Mouse (Mus musculus): ENCODE data around the gene Cdh22. TPM values are rescaled to one million over a fixed set of nuclear protein-coding genes. Genes with fewer than 3 reads are reported as not detected.
A peak's percentile ranks its signal among the peaks of the same experiment; 100 is the strongest.

Cdh22 gene
- polyA plus RNA-seq, 1 experiment from 2014 or later, result 9.0 TPM

DNA sequence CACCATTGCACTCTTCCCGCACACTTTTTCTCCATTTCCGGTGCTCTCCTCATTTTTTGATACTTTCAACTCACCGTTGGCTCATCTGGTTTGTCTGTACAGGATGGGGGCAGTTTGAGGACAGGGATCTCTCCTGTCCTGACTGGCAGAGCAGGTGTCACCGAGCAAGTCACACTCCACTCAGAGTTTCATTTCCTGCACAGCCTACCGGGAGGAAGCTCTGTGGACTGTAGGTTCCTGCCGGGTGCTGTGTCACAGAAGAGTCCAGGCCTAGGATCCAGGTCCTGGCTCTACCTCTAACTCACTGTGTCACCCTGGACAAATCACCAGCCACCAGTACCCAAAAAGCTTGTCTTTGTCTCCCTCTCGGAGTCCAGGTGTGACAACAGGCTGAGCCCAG is 7.1 kb upstream of the Cdh22 start:
- no peak overlapping the region for H3K27ac ChIP-seq (ENCODE audit: low read depth, low read length)
- peaks cover 16% of the 10 kb centered on the region for H3K4me1 ChIP-seq (ENCODE audit: control insufficient read depth, insufficient read depth, low read length)
- no peak overlapping the region for H3K9ac ChIP-seq (replicated peaks; ENCODE audit: low read depth, low read length)
- no peak overlapping the region for H3K4me3 ChIP-seq (ENCODE audit: low read depth, low read length)
- peaks cover 26% of the 10 kb centered on the region for H3K27me3 ChIP-seq (ENCODE audit: control insufficient read depth, insufficient read depth, low read length)
- ATAC-seq (ENCODE audit: low read depth), result no peak
- no peaks in the 10 kb centered on the region for H3K9me3 ChIP-seq (ENCODE audit: control insufficient read depth, low read length)
- no peaks in the 10 kb centered on the region for H3K36me3 ChIP-seq (ENCODE audit: control insufficient read depth, insufficient read depth, low read length)
- H3K4me2 ChIP-seq (ENCODE audit: low read depth, low read length), result no peak overlapping the region
- 65% methylated on average over 7 of the region's 7 CpGs for WGBS

DNA sequence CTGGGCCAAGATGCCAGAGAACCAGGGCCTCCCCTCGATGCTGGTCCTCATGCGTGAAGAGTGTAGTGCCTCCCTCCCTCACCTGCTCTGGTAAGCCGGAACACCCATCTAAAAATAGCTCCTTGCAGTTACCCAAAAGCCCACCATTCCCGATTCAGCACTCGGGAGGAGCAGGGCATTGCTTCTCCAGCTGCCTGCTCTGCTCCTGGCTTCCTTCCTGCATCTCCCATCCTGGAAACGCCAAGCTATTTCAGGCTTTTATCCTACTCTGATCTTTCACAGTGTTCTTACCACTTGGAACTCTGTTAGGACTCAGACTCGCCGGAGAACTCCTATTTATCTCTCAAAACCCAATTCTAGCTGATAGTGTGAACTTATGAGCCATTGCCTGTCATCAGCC is 5.7 kb upstream of the Cdh22 start:
- Histone ChIP-seq H3K9ac (replicated peaks; ENCODE audit: low read depth, low read length) (no peak overlapping the region), H3K4me2 (ENCODE audit: low read depth, low read length) (no peak overlapping the region), H3K36me3 (ENCODE audit: control insufficient read depth, insufficient read depth, low read length) (no peaks in the 10 kb centered on the region), H3K27me3 (ENCODE audit: control insufficient read depth, insufficient read depth, low read length) (peaks cover 32% of the 10 kb centered on the region), H3K27ac (ENCODE audit: low read depth, low read length) (no peak overlapping the region), H3K4me1 (ENCODE audit: control insufficient read depth, insufficient read depth, low read length) (peaks cover 14% of the 10 kb centered on the region), H3K4me3 (ENCODE audit: low read depth, low read length) (no peak overlapping the region), H3K9me3 (ENCODE audit: control insufficient read depth, low read length) (no peaks in the 10 kb centered on the region)
- no peak for ATAC-seq (ENCODE audit: low read depth)
- WGBS, result 35% methylated on average over 8 of the region's 8 CpGs

DNA sequence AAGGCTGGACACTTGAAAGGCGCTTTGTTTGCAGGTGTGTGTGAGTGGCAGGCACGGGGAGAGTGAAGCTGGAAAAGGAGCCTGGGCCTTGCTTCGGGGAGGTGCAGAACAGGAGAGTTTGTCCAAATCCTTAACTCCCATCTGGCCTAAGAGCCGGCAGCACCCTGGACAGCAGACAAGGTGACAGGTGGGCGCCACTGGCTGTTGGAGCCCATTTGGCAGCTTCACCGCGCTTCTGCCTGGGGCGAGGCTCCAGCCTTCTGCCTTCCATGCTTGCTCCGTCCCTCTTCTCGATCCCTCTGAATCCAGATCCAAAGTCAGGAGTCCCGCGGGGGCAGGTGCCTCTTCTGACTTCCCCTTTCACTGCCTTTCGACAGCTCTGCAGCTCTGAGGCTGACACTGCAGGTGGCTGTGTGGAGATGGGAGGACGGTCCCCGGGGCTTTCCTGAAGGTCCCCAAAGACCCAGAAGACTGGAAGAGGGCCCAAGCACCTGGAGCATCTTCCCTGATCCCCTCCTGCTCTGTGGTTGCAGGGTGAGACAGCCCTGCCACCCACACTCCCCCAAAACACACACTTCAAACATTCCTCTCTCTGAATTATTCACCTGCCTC is 5.0 kb upstream of the Cdh22 start:
- peaks cover 32% of the 10 kb centered on the region for H3K27me3 ChIP-seq (ENCODE audit: control insufficient read depth, insufficient read depth, low read length)
- 17% methylated on average over 15 of the region's 15 CpGs for WGBS

DNA sequence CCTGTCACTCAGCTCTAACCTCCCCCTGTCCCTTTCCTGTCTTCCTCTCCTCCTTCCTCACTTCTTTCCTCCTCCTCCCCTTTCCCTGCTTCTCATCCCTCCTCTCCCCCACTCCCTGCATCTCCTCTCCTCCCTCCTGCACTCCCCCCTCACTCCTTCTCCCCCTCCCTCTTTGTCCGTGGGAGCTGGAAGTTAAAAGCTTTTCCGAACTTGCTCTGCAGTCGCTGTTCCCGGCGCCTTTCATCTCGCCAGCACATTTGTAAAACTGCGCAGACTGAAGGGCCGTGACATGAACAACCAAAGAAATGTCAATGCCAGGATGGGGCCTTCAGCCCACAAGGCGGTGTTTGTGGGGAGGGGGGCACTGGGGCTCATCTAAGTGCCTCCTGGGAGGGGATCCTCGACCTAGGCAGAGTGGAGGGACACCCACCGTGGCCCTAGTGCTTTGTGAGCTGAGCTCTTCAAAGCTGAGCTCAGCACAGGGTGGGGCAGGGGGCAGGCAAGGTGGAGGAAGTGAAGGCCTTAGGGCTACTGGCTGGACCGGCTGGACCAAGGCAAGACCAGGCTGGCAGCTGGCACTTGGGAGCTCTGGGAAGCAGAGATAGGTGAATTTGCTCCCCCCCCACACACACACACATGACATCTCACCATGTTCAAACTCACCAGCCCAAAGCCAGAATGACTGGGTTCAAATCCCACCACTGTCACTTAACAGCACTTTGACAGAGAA is 3.9 kb upstream of the Cdh22 start:
- Histone ChIP-seq H3K4me1 (ENCODE audit: control insufficient read depth, insufficient read depth, low read length) (peaks cover 21% of the 10 kb centered on the region), H3K9ac (replicated peaks; ENCODE audit: low read depth, low read length) (no peak overlapping the region), H3K27me3 (ENCODE audit: control insufficient read depth, insufficient read depth, low read length) (peaks cover 36% of the 10 kb centered on the region), H3K27ac (ENCODE audit: low read depth, low read length) (no peak overlapping the region), H3K36me3 (ENCODE audit: control insufficient read depth, insufficient read depth, low read length) (no peaks in the 10 kb centered on the region), H3K9me3 (ENCODE audit: control insufficient read depth, low read length) (no peaks in the 10 kb centered on the region), H3K4me2 (ENCODE audit: low read depth, low read length) (no peak overlapping the region), H3K4me3 (ENCODE audit: low read depth, low read length) (no peak overlapping the region)
- WGBS, result 5% methylated on average over 12 of the region's 12 CpGs
- ATAC-seq (ENCODE audit: low read depth), result no peak

More for the DNA sequence above, 5.0 kb upstream of the Cdh22 start:
- Histone ChIP-seq H3K9me3 (ENCODE audit: control insufficient read depth, low read length) (no peaks in the 10 kb centered on the region), H3K36me3 (ENCODE audit: control insufficient read depth, insufficient read depth, low read length) (no peaks in the 10 kb centered on the region), H3K4me2 (ENCODE audit: low read depth, low read length) (no peak overlapping the region), H3K9ac (replicated peaks; ENCODE audit: low read depth, low read length) (no peak overlapping the region), H3K4me3 (ENCODE audit: low read depth, low read length) (no peak overlapping the region), H3K27ac (ENCODE audit: low read depth, low read length) (no peak overlapping the region), H3K4me1 (ENCODE audit: control insufficient read depth, insufficient read depth, low read length) (peaks cover 18% of the 10 kb centered on the region)
- no peak for ATAC-seq (ENCODE audit: low read depth)

DNA sequence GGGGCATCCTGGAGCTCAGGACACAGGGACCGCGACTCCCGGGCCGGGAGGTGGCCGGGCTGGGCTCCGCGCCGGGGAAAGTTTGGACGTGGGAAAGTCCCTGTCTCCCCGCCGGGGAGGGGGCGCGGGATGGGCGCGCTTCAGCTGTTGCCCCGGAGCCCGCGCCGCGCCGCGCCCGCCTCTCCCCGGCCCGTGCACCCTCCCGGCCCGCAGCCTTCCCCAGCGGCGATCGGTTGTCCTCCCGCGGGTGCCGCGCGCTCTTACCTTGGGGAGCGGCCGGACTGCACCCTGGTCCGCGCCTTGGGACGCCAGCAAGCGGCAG is 401 bp downstream of the Cdh22 start:
- under 1% methylated on average over 33 of the region's 41 CpGs for WGBS
- Histone ChIP-seq H3K4me1 (ENCODE audit: control insufficient read depth, insufficient read depth, low read length) (peaks cover 13% of the 10 kb centered on the region; the same call in 1 of the 2 replicates), H3K27me3 (ENCODE audit: control insufficient read depth, insufficient read depth, low read length) (peaks cover 37% of the 10 kb centered on the region), H3K9ac (replicated peaks; ENCODE audit: low read depth, low read length) (peak overlapping the region; percentile 72), H3K9me3 (ENCODE audit: control insufficient read depth, low read length) (no peaks in the 10 kb centered on the region), H3K27ac (ENCODE audit: low read depth, low read length) (peak overlapping the region; percentile 60), H3K4me2 (ENCODE audit: low read depth, low read length) (peak overlapping the region; percentile 94), H3K36me3 (ENCODE audit: control insufficient read depth, insufficient read depth, low read length) (no peaks in the 10 kb centered on the region), H3K4me3 (ENCODE audit: low read depth, low read length) (peak overlapping the region; percentile 72)
- ATAC-seq (ENCODE audit: low read depth), result peak; percentile 29

DNA sequence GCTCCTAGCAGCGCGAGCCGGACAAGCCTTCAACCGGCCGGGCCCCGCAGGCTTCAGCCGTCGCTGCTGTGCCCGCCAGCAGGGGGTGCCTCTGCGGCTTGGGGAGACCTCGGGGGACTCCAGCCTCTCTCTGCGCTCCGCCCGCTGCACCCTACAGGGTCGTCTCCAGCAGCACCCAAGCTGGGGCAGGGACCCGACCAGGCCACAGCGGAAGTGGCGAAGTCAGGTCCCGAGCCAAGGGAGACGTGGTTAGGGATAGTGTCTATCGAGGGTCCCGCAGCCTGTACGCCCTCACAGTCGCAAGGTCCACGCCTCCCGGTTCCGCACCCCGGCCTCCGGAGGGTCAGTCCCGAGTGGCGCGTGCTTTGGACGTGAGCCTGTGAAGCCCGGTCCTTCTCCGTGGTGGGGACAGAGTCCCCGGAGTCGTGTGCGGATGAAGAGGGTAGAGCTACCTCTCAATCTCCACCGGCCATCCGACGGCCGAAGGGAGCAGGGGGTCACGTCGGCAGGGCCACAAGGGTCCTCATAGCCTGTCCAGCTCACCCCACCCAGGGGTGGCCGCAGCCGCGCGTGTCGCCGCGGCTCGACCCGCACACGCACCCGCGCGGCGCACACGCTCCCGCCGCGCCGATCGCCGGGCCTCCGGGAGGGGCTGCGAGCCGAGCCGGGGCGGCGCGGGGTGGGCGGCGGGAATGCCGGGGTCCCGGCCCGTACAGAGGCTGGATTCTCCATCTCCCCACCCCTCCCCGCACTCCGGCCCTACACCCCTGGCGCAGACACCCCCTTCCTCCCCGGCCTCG is 962 bp downstream of the Cdh22 start:
- H3K9ac ChIP-seq (replicated peaks; ENCODE audit: low read depth, low read length), result peak overlapping the region; percentile 72
- H3K4me3 ChIP-seq (ENCODE audit: low read depth, low read length), result peak overlapping the region; percentile 72
- H3K9me3 ChIP-seq (ENCODE audit: control insufficient read depth, low read length), result no peaks in the 10 kb centered on the region
- peak; percentile 29; the same call in 1 of the 2 replicates for ATAC-seq (ENCODE audit: low read depth)
- under 1% methylated on average over 50 of the region's 82 CpGs for WGBS
- H3K27ac ChIP-seq (ENCODE audit: low read depth, low read length), result peak overlapping the region; percentile 60
- H3K4me2 ChIP-seq (ENCODE audit: low read depth, low read length), result peak overlapping the region; percentile 94
- peaks cover 13% of the 10 kb centered on the region; the same call in 1 of the 2 replicates for H3K4me1 ChIP-seq (ENCODE audit: control insufficient read depth, insufficient read depth, low read length)
- H3K36me3 ChIP-seq (ENCODE audit: control insufficient read depth, insufficient read depth, low read length), result no peaks in the 10 kb centered on the region
- H3K27me3 ChIP-seq (ENCODE audit: control insufficient read depth, insufficient read depth, low read length), result peaks cover 31% of the 10 kb centered on the region

DNA sequence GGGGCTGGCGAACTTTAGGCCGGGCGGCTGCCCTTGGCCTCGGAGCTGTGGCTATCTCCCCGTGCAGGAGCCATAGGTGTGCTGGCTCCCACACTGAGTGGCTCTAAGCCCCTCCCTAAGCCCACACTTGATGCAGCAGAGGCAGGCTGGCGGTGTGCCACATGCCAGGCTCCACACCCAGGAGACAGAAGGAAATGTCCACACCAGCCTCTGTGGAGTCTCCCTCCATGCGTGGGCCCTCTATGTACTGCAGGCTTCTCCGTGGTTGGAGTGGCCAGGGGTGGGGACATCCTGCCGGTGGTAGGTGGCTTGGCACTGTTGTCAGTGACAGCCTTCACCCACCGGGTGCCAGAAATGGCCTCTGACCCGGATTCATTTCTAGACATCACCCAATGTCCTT is 5.6 kb downstream of the Cdh22 start:
- H3K9ac ChIP-seq (replicated peaks; ENCODE audit: low read depth, low read length), result no peak overlapping the region
- H3K36me3 ChIP-seq (ENCODE audit: control insufficient read depth, insufficient read depth, low read length), result no peaks in the 10 kb centered on the region
- H3K27ac ChIP-seq (ENCODE audit: low read depth, low read length), result no peak overlapping the region
- no peak for ATAC-seq (ENCODE audit: low read depth)
- 87% methylated on average over 11 of the region's 11 CpGs for WGBS
- peaks cover 8% of the 10 kb centered on the region; the same call in 1 of the 2 replicates for H3K4me1 ChIP-seq (ENCODE audit: control insufficient read depth, insufficient read depth, low read length)
- H3K4me3 ChIP-seq (ENCODE audit: low read depth, low read length), result no peak overlapping the region
- peaks cover 23% of the 10 kb centered on the region for H3K27me3 ChIP-seq (ENCODE audit: control insufficient read depth, insufficient read depth, low read length)
- H3K9me3 ChIP-seq (ENCODE audit: control insufficient read depth, low read length), result no peaks in the 10 kb centered on the region
- no peak overlapping the region for H3K4me2 ChIP-seq (ENCODE audit: low read depth, low read length)

DNA sequence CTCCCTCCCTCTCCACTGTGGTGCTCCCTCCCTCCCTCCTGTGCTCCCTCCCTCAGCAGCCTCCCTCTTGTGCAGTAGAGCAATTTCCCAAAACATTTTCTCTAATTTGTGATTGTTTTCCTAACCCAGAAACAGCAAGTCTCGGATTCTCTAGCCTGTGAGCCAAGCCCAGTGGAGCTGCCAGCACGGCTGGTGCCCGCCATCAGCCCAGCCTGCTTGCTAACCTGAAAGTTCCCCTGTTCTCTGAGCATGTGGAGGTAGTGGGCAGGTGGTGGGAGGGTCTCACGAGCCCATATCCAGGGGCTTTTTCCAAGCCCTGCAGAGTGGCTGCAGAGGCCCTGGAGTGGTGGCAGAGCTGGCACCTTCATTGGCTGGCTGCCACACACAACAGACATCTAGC is 10.8 kb downstream of the Cdh22 start:
- Histone ChIP-seq H3K27me3 (ENCODE audit: control insufficient read depth, insufficient read depth, low read length) (peaks cover 7% of the 10 kb centered on the region; the same call in 1 of the 2 replicates), H3K9ac (replicated peaks; ENCODE audit: low read depth, low read length) (no peak overlapping the region), H3K4me3 (ENCODE audit: low read depth, low read length) (no peak overlapping the region), H3K36me3 (ENCODE audit: control insufficient read depth, insufficient read depth, low read length) (no peaks in the 10 kb centered on the region), H3K9me3 (ENCODE audit: control insufficient read depth, low read length) (no peaks in the 10 kb centered on the region), H3K4me1 (ENCODE audit: control insufficient read depth, insufficient read depth, low read length) (peaks cover 7% of the 10 kb centered on the region; the same call in 1 of the 2 replicates), H3K27ac (ENCODE audit: low read depth, low read length) (no peak overlapping the region), H3K4me2 (ENCODE audit: low read depth, low read length) (no peak overlapping the region)
- WGBS, result 78% methylated on average over 4 of the region's 4 CpGs
- no peak for ATAC-seq (ENCODE audit: low read depth)

DNA sequence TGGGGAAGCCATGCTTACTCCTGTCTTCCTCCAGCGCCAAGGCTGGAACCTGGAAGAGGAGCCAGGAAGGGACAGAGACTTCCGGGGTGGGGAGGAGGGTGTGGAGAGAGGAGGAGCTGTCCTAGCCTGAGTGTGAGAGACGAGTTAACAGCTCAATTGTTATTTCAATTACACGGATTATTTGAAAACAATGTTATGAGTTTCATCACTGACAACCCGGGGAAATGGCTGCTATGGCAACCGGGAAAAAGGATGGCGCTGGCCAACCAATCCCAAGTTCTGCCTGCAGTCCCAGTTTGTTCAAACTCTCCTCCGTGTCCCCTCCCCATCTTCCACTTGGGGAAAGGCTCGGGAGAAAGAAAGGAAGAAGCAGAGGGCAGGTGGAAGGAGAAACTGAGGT is 12.7 kb downstream of the Cdh22 start:
- H3K4me3 ChIP-seq (ENCODE audit: low read depth, low read length), result no peak overlapping the region
- peaks cover 12% of the 10 kb centered on the region for H3K27me3 ChIP-seq (ENCODE audit: control insufficient read depth, insufficient read depth, low read length)
- WGBS, result 3% methylated on average over 9 of the region's 9 CpGs
- no peaks in the 10 kb centered on the region for H3K36me3 ChIP-seq (ENCODE audit: control insufficient read depth, insufficient read depth, low read length)
- no peaks in the 10 kb centered on the region for H3K9me3 ChIP-seq (ENCODE audit: control insufficient read depth, low read length)
- no peak overlapping the region for H3K9ac ChIP-seq (replicated peaks; ENCODE audit: low read depth, low read length)
- ATAC-seq (ENCODE audit: low read depth), result no peak
- no peak overlapping the region for H3K4me2 ChIP-seq (ENCODE audit: low read depth, low read length)
- H3K27ac ChIP-seq (ENCODE audit: low read depth, low read length), result no peak overlapping the region
- H3K4me1 ChIP-seq (ENCODE audit: control insufficient read depth, insufficient read depth, low read length), result peaks cover 7% of the 10 kb centered on the region; the same call in 1 of the 2 replicates
